8 mouse cellular contexts compared by ENCODE assay signal in the genomic region with DNA sequence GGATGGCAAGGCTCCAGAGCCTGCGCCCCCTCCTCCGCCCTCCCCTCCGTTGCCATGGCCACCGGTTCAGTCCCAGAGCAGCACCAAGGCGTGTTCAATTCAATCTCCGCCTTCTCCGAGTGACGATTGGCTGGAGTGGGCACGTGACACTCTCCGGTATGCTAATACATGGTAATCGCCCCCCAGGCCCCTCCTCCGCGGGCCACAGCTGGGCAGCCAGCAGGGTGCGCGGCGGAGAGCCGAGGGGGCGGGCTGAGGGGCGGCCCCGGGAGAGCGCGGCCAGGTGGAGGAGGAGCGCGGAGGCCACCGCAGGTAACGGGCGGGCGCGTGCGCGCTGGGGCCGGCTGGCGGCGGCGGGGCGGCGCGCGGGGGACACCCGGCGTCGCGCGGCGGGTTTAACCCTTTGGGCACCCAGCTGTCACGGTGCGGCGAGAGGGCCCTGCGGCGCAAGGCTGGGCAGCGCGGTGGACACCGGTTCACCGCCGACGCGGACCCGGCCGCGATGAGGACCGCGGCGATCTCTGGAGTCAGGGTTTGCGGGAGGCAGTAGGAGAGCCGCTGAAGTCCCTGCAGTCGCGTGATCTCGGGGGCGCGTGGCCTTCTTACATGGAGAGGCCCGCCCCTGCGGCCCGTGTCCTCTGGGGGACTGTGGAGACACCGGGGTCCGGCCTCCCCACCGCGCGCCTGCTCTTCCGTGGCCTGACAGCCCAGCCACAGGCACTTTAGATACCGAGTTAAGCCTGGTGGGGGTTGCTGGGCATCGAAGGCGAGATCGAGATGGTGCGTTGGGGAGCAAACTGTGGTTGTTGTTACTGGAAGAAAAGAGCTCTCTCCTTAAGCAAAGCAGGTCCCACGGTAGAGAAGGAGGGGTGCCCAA. TPM values are rescaled to one million over a fixed set of nuclear protein-coding genes. Genes with fewer than 3 reads are reported as not detected.
DNase-seq lines count a peak whose midpoint lies in the region; ATAC-seq and TF ChIP-seq lines count a peak whose summit lies in the region.

Phc2 (plus strand) TSS at position 198 of the 877 bp plus-strand sequence.

- peak within 1 kb of the TSS; percentile 85 for H3K4me2 ChIP-seq in hindbrain, embryonic 16.5 days (ENCODE audit: low read length)

- DNase-seq in gastrocnemius, adult 2 months = peak; percentile 95
- peak; percentile 97 for DNase-seq in left cerebral cortex, adult 11 months (ENCODE audit: low spot score)
- DNase-seq in lung, postnatal 36 days = peak; percentile 98
- DNase-seq in retina, embryonic 14.5 days (ENCODE audit: low spot score) = peak; percentile 93
- peak; percentile 94 to 97 for DNase-seq in thymus, postnatal 36 days

- H3K36me3 ChIP-seq in hindbrain, embryonic 16.5 days (ENCODE audit: control insufficient read depth, insufficient read depth, low read length) = no peaks in the 10 kb centered on the region

- H3K27me3 ChIP-seq in hindbrain, embryonic 16.5 days (replicated peaks; ENCODE audit: control insufficient read depth, insufficient read depth, low read length) = no peaks in the 10 kb centered on the region

- H3K27ac ChIP-seq in cortical plate, adult 2 months (ENCODE audit: insufficient read depth, low read length) = peak within 1 kb of the TSS; percentile 89
- peak within 1 kb of the TSS; percentile 77 for H3K27ac ChIP-seq in gastrocnemius, adult 2 months
- H3K27ac ChIP-seq in hindbrain, embryonic 16.5 days (ENCODE audit: low read depth, low read length) = peak within 1 kb of the TSS; percentile 90

- under 1% methylated on average over 51 of the region's 85 CpGs for WGBS in hindbrain, embryonic 16.5 days

- no peak for TF ChIP-seq POLR2A in cortical plate, adult 2 months (IDR thresholded peaks at IDR 0.05; ENCODE audit: extremely low read depth, insufficient read depth, low read length)

- no peaks in the 10 kb centered on the region for H3K9me3 ChIP-seq in hindbrain, embryonic 16.5 days (ENCODE audit: control insufficient read depth, low read length)

- no peak for TF ChIP-seq CTCF in cortical plate, adult 2 months (IDR thresholded peaks at IDR 0.05; ENCODE audit: extremely low read depth, insufficient read depth, low read length)
- peak; percentile 48 for TF ChIP-seq CTCF in gastrocnemius, adult 2 months (IDR thresholded peaks at IDR 0.05)

- peaks cover 6% of the 10 kb centered on the region for H3K4me1 ChIP-seq in cortical plate, adult 2 months (ENCODE audit: control insufficient read depth, insufficient read depth, low read length)
- peaks cover 25% of the 10 kb centered on the region for H3K4me1 ChIP-seq in hindbrain, embryonic 16.5 days (ENCODE audit: control insufficient read depth, insufficient read depth, low read depth, low read length)

- intact Hi-C loops in gastrocnemius, adult 2 months (cut with DNase I) = loop anchor here (5.0 kb wide), 1 partner anchor 42 kb away; the partner anchor contains the start of gene Zscan20

- peak within 1 kb of the TSS; percentile 85 for H3K9ac ChIP-seq in hindbrain, embryonic 16.5 days (ENCODE audit: low read depth, low read length)

- H3K4me3 ChIP-seq in cortical plate, adult 2 months (ENCODE audit: insufficient read depth, low read length) = peak within 1 kb of the TSS; percentile 92
- H3K4me3 ChIP-seq in gastrocnemius, adult 2 months = peak within 1 kb of the TSS; percentile 79
- peak within 1 kb of the TSS; percentile 79 for H3K4me3 ChIP-seq in hindbrain, embryonic 16.5 days (ENCODE audit: low read length)

- peak; percentile 95 for ATAC-seq in activated CD4-positive, CD25-positive, alpha-beta regulatory T cell, adult 4 months
- ATAC-seq in hindbrain, embryonic 16.5 days = peak; percentile 96

RNA-seq across cellular contexts. Expression of gene Phc2, which starts in this region (rescaled TPM):
- polyA plus RNA-seq in activated CD4-positive, CD25-positive, alpha-beta regulatory T cell, adult 4 months (2017; shearing (Covaris generic)) = 10 to 100 TPM; 12.2 to 14.2 TPM
- polyA plus RNA-seq in cortical plate, adult 2 months (2012; rRNA removed) = 88.5 and 92.4 TPM in 2 replicates
- 10 to 100 TPM; 17.3 to 25.1 TPM for total RNA-seq in gastrocnemius, adult 2 months (2021)
- 19.9 and 23.5 TPM in 2 replicates for polyA plus RNA-seq in hindbrain, embryonic 16.5 days (2015; fragmentation: Nextera tagmentation; extraction: Ambion mirVana)

Comparison
In these comparisons a context has a peak if more than half of its experiments do, and no peak if none do; other contexts are left out.
1. Peak in every context shown above with its lines: DNase-seq, ATAC-seq, H3K4me3 ChIP-seq and H3K27ac ChIP-seq.